Mouse (Mus musculus): ENCODE results near the gene Grin1.

DNA sequence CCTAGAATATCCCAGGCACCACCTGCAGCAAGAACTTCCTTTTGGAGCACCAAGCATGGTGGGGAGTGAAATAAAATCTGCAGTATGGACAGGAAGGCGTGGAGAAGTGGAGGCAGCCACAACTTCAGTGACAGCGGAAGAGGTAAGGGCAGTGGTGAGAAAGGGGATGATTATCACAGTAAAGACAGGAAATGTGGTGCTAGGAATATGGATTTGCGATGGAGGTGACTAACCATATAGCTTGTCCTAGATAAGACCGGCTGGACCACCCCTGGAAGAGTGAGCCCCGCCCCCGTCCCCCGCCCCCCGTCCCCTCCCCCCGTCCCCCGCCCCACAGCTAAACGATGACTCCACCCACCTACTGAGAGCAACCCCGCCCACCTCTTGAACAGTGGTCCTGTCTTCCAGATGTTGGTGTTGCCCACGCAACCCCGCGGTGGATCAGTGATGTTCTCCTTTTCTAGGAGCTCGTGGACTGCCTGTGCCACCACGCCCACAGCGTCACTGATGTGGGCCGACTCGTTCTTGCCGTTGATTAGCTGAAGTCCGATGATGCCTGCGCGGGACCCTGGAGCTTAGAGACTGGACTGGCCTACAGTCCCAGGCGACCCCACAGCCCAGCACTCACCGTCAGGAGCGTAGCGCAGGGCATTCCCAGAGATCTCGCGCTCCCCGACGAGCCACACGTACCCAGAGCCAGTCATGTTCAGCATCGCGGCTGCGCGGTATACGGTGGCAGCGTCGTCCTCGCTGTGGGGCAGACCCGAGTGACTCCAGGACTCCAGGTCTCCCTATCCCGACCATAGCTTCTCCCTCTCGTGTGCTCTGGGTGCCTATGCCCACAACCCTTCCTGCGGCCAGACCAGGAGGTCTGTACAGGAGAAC is 14.1 kb downstream of the Grin1 start:
- TF ChIP-seq CTCF (IDR thresholded peaks at IDR 0.05; ENCODE audit: low read depth, low read length) (no peak), POLR2A (IDR thresholded peaks at IDR 0.05; ENCODE audit: borderline replicate concordance, low read depth, low read length) (no peak)
